Mouse (Mus musculus): ENCODE results near the gene Tsc22d1.

DNA sequence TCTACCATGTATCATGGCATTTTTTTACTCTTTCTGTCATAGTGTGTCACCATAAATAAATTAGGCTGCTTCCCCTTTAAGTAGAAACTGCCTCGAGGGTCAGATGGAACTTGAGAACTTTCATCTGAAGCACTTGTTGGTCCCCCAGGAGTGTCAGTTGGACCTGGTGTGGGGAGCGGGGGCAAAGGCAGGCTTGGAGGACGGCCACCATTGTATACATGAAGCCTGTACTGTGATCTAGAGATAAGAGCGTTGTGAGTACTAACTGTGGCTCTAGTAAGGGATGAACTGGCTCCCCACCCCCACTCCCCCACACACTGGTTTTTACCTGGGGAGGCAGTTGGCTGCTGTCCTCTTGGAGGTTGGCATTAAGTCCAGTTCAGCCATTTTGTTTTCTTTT is 62.0 kb downstream of the Tsc22d1 start:
- TF ChIP-seq CTCF (IDR thresholded peaks at IDR 0.05; ENCODE audit: low read depth), result no peak
- TF ChIP-seq EP300 (IDR thresholded peaks at IDR 0.05; ENCODE audit: low read depth), result no peak
